Mouse (Mus musculus) erythroid progenitor cell, adult 5-6 weeks (primary cell): ENCODE measurements around the gene Anks4b. TPM values are rescaled to one million over a fixed set of nuclear protein-coding genes. Genes with fewer than 3 reads are reported as not detected.

ENCODE experiments used
- ATAC-seq: replicated peaks from 2 replicates; pipeline ENCODE4 v1.8.0; 2016; ENCODE audit warnings: moderate number of reproducible peaks, mild to moderate bottlenecking, moderate TSS enrichment, inconsistent platforms; ENCODE audit not compliant: poor library complexity, low FRiP score, severe bottlenecking
- total RNA-seq, 2 experiments: library from RNA; stranded (forward) in 1 of 2; stranded (reverse) in 1 of 2; fragments of 150-400 nt in 1 of 2; fragments of 186-747, 209-891 nt in 1 of 2; gene quantifications; 2 replicates each; pipeline versions ENCODE4 v1.2.3 to v1.2.4; 2015 to 2017; ENCODE audit warnings: low replicate concordance in 2 of 2

Gene Anks4b
- total RNA-seq, 2 experiments from 2014 or later, result not detected

GRCm38 (mm10) chr7:120181401-120182230 lies 8.0 kb downstream of the Anks4b start:
- no peak for ATAC-seq

GRCm38 (mm10) chr7:120182891-120183290 lies 9.2 kb downstream of the Anks4b start:
- ATAC-seq, result no peak

- no peak for ATAC-seq
Measured at GRCm38 (mm10) chr7:120188946-120189345, 15.3 kb downstream of the Anks4b start.

- no peak for ATAC-seq
Measured at GRCm38 (mm10) chr7:120189369-120190149, 15.9 kb downstream of the Anks4b start.

- no peak for ATAC-seq
Measured at GRCm38 (mm10) chr7:120190150-120190665, 16.6 kb downstream of the Anks4b start.

- ATAC-seq, result no peak
Measured at GRCm38 (mm10) chr7:120192207-120192606, 18.5 kb downstream of the Anks4b start.

GRCm38 (mm10) chr7:120192816-120193215 lies 19.2 kb downstream of the Anks4b start:
- ATAC-seq, result no peak

GRCm38 (mm10) chr7:120195207-120195606 lies 21.5 kb downstream of the Anks4b start:
- ATAC-seq, result no peak

GRCm38 (mm10) chr7:120201231-120201744 lies 27.6 kb downstream of the Anks4b start:
- no peak for ATAC-seq

- no peak for ATAC-seq
Measured at GRCm38 (mm10) chr7:120201771-120202170, 28.1 kb downstream of the Anks4b start, which contains the start of gene Crym. Gene Crym (minus strand): TSS chr7:120202111.

- ATAC-seq, result no peak
Measured at GRCm38 (mm10) chr7:120203789-120204188, 30.1 kb downstream of the Anks4b start, which contains the start of gene Abca14. Gene Abca14 (plus strand): TSS chr7:120203961.

- ATAC-seq, result no peak
Measured at GRCm38 (mm10) chr7:120205989-120206388, 32.3 kb downstream of the Anks4b start.

GRCm38 (mm10) chr7:120228541-120228940 lies 54.9 kb downstream of the Anks4b start:
- no peak for ATAC-seq

Other genes with a start within 250 kb of the Anks4b start
- gene Dnah3, start 78.6 kb upstream of the Anks4b start, total RNA-seq (2015; ENCODE audit: low replicate concordance), result not detected in 2 replicates
- not detected in 2 replicates for gene Dnah3, start 78.6 kb upstream of the Anks4b start, total RNA-seq (2017; ENCODE audit: low replicate concordance)
- gene Tmem159, start 71.5 kb upstream of the Anks4b start, total RNA-seq (2015; ENCODE audit: low replicate concordance), result 0.84 and 2.5 TPM in 2 replicates
- not detected in 2 replicates for gene Tmem159, start 71.5 kb upstream of the Anks4b start, total RNA-seq (2017; ENCODE audit: low replicate concordance)
- not detected in 2 replicates for gene Zp2, start 28.6 kb upstream of the Anks4b start, total RNA-seq (2015; ENCODE audit: low replicate concordance)
- not detected in 2 replicates for gene Zp2, start 28.6 kb upstream of the Anks4b start, total RNA-seq (2017; ENCODE audit: low replicate concordance)
- gene Crym, start 28.3 kb downstream of the Anks4b start, total RNA-seq (2015; ENCODE audit: low replicate concordance), result not detected in 2 replicates
- not detected in 2 replicates for gene Crym, start 28.3 kb downstream of the Anks4b start, total RNA-seq (2017; ENCODE audit: low replicate concordance)
- gene Abca14, start 30.1 kb downstream of the Anks4b start, total RNA-seq (2015; ENCODE audit: low replicate concordance), result not detected in 2 replicates
- not detected in 2 replicates for gene Abca14, start 30.1 kb downstream of the Anks4b start, total RNA-seq (2017; ENCODE audit: low replicate concordance)
- gene Abca15, start 154.8 kb downstream of the Anks4b start, total RNA-seq (2015; ENCODE audit: low replicate concordance), result not detected in 2 replicates
- not detected in 2 replicates for gene Abca15, start 154.8 kb downstream of the Anks4b start, total RNA-seq (2017; ENCODE audit: low replicate concordance)
- not detected in 2 replicates for gene Abca16, start 235.8 kb downstream of the Anks4b start, total RNA-seq (2015; ENCODE audit: low replicate concordance)
- gene Abca16, start 235.8 kb downstream of the Anks4b start, total RNA-seq (2017; ENCODE audit: low replicate concordance), result not detected in 2 replicates